ENCODE assay signal across 11 mouse cellular contexts in genomic region chr16:7279544-7279943, GRCm38 (mm10).
DNase-seq lines count a peak whose midpoint lies in the region; ATAC-seq lines count a peak whose summit lies in the region.
"Had no signal": no experiment of that assay in that cellular context is flagged by ENCODE, and none has a peak within 500 bp of the region (broad histone marks: within the 10 kb centered on the region; RNA-seq: fewer than 3 reads in every experiment).

No protein-coding gene starts in this region.

- no peaks in the 10 kb centered on the region for H3K9me3 ChIP-seq in heart, embryonic 10.5 days
- H3K9me3 ChIP-seq: hindbrain, embryonic 15.5 days; liver, embryonic 15.5 days; neural tube, embryonic 12.5 days had no signal

- H3K4me1 ChIP-seq in heart, embryonic 10.5 days, result no peaks in the 10 kb centered on the region
- H3K4me1 ChIP-seq: hindbrain, embryonic 15.5 days; liver, embryonic 15.5 days; neural tube, embryonic 12.5 days had no signal

- 68% methylated on average over 5 of the region's 5 CpGs for WGBS in heart, embryonic 10.5 days

- H3K36me3 ChIP-seq in heart, embryonic 10.5 days, result no peaks in the 10 kb centered on the region
- H3K36me3 ChIP-seq: hindbrain, embryonic 15.5 days; liver, embryonic 15.5 days; neural tube, embryonic 12.5 days had no signal

- DNase-seq in heart, adult 18-20 months, result peak; percentile 51 to 63
- DNase-seq in heart, embryonic 10.5 days (ENCODE audit: low spot score), result no peak
- DNase-seq in Muller cell, postnatal 12 days (ENCODE audit: inconsistent ontology term), result peak; percentile 36
- DNase-seq in cerebellum, postnatal 25 days, result peak; percentile 38 to 53
- peak; percentile 43 for DNase-seq in left cerebral cortex, adult 11 months (ENCODE audit: low spot score)
- no peak for DNase-seq in thymus, postnatal 25 days
- no peak for DNase-seq in kidney, postnatal 14 days

- no peak overlapping the region for H3K4me3 ChIP-seq in heart, embryonic 10.5 days
- H3K4me3 ChIP-seq: hindbrain, embryonic 15.5 days; liver, embryonic 15.5 days; neural tube, embryonic 12.5 days had no signal

- H3K27me3 ChIP-seq in heart, embryonic 10.5 days (ENCODE audit: insufficient read depth, poor library complexity, severe bottlenecking), result no peaks in the 10 kb centered on the region
- H3K27me3 ChIP-seq: hindbrain, embryonic 15.5 days; liver, embryonic 15.5 days; neural tube, embryonic 12.5 days had no signal

- H3K27ac ChIP-seq in heart, embryonic 10.5 days, result no peak overlapping the region
- H3K27ac ChIP-seq: hindbrain, embryonic 15.5 days; liver, embryonic 15.5 days; neural tube, embryonic 12.5 days had no signal

- ATAC-seq in activated CD4-positive, CD25-positive, alpha-beta regulatory T cell, adult 4 months, result no peak

Comparison
In these comparisons a context has a peak if more than half of its experiments do, and no peak if none do; other contexts are left out.
1. DNase-seq: peak in heart, adult 18-20 months (2 of 2), Muller cell, postnatal 12 days (single experiment), cerebellum, postnatal 25 days (2 of 2) and left cerebral cortex, adult 11 months (single experiment); none in heart, embryonic 10.5 days (single experiment), thymus, postnatal 25 days (single experiment) and kidney, postnatal 14 days (single experiment).